Mouse (Mus musculus): ENCODE measurements around the gene Tnfrsf13b.

Tnfrsf13b gene

GRCm38 (mm10) chr11:61126606-61127355 is at the start of gene Tnfrsf13b:
Tnfrsf13b (plus strand) TSS chr11:61126755.
- no peak for DNase-seq (ENCODE audit: low read depth, low spot score)

- DNase-seq (ENCODE audit: low read depth, low spot score), result no peak
These were observed 44.9 kb upstream of the Tnfrsf13b start for GRCm38 (mm10) chr11:61081624-61082023.

- peak; percentile 84 for DNase-seq (ENCODE audit: low read depth, low spot score)
These were observed 36.4 kb upstream of the Tnfrsf13b start for GRCm38 (mm10) chr11:61090195-61090594.

GRCm38 (mm10) chr11:61091192-61091591 is 35.4 kb upstream of the Tnfrsf13b start:
- no peak for DNase-seq (ENCODE audit: low read depth, low spot score)

GRCm38 (mm10) chr11:61091642-61092262 is 34.8 kb upstream of the Tnfrsf13b start:
- DNase-seq (ENCODE audit: low read depth, low spot score), result peak; percentile 94

- no peak for DNase-seq (ENCODE audit: low read depth, low spot score)
These were observed 28.5 kb upstream of the Tnfrsf13b start for GRCm38 (mm10) chr11:61098046-61098445.

- no peak for DNase-seq (ENCODE audit: low read depth, low spot score)
These were observed 23.9 kb upstream of the Tnfrsf13b start for GRCm38 (mm10) chr11:61102397-61103339.

- peak; percentile 94 for DNase-seq (ENCODE audit: low read depth, low spot score)
These were observed 22.2 kb upstream of the Tnfrsf13b start for GRCm38 (mm10) chr11:61104241-61104901.

GRCm38 (mm10) chr11:61108911-61109361 is 17.6 kb upstream of the Tnfrsf13b start:
- DNase-seq (ENCODE audit: low read depth, low spot score), result no peak

- DNase-seq (ENCODE audit: low read depth, low spot score), result no peak
These were observed 16.8 kb upstream of the Tnfrsf13b start for GRCm38 (mm10) chr11:61109707-61110106.

GRCm38 (mm10) chr11:61110113-61110512 is 16.4 kb upstream of the Tnfrsf13b start:
- DNase-seq (ENCODE audit: low read depth, low spot score), result no peak

GRCm38 (mm10) chr11:61110928-61111327 is 15.6 kb upstream of the Tnfrsf13b start:
- no peak for DNase-seq (ENCODE audit: low read depth, low spot score)

- no peak for DNase-seq (ENCODE audit: low read depth, low spot score)
These were observed 15.1 kb upstream of the Tnfrsf13b start for GRCm38 (mm10) chr11:61111472-61111871.

GRCm38 (mm10) chr11:61112323-61112995 is 14.1 kb upstream of the Tnfrsf13b start:
- DNase-seq (ENCODE audit: low read depth, low spot score), result no peak

GRCm38 (mm10) chr11:61116226-61116625 is 10.3 kb upstream of the Tnfrsf13b start:
- DNase-seq (ENCODE audit: low read depth, low spot score), result no peak

- peak; percentile 55 for DNase-seq (ENCODE audit: low read depth, low spot score)
These were observed 6.5 kb upstream of the Tnfrsf13b start for GRCm38 (mm10) chr11:61119996-61120583.

- DNase-seq (ENCODE audit: low read depth, low spot score), result no peak
These were observed 4.2 kb upstream of the Tnfrsf13b start for GRCm38 (mm10) chr11:61122283-61122768.

GRCm38 (mm10) chr11:61122769-61123288 is 3.7 kb upstream of the Tnfrsf13b start:
- no peak for DNase-seq (ENCODE audit: low read depth, low spot score)

GRCm38 (mm10) chr11:61123886-61124285 is 2.7 kb upstream of the Tnfrsf13b start:
- DNase-seq (ENCODE audit: low read depth, low spot score), result no peak

- DNase-seq (ENCODE audit: low read depth, low spot score), result no peak
These were observed 585 bp upstream of the Tnfrsf13b start for GRCm38 (mm10) chr11:61125970-61126369.
